Mouse (Mus musculus): Measurements from ENCODE around the gene Lmtk2. TPM values are rescaled to one million over a fixed set of nuclear protein-coding genes. Genes with fewer than 3 reads are reported as not detected.

The Lmtk2 gene
- total and polyA plus RNA-seq, 2 experiments from 2014 or later: 7.4 to 63.9 TPM

DNA sequence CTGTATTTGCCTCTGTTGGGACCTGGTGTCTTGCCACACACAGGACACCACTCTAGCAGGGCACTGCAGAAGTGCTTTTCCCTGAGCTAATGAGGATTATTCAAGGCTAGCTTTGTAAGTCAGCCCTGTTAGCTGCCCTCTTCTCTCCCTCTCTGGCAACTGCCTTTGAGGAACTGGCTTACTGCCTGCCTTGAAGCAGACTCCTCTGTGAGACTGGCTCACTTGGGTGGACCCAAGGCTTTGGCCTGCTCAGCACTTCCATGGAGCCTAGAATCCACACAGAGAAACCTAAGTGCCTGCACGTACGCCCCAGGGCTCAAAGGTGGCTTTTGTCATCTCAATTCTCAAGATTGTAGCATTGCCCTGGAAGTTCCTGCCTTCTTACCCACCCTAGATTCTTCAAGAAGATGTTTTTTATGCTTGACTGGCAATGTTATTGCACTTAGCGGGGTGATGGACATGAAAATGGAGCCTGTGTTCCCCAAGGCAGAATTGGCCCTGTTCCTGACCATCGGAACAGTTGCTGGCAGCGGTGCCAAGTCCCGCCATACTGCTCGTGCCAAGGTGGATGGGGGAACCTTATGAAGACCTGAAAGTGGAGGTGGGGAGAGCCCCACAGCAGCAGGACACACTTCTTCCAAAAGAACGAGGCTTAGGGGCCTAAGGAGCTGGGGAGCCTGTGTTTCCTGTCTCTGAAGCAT, 69.2 kb downstream of the Lmtk2 start:
- peak; percentile 34 for DNase-seq
- Histone ChIP-seq H3K9me3 (ENCODE audit: low read length) (no peaks in the 10 kb centered on the region), H3K9ac (no peak overlapping the region), H3K4me1 (ENCODE audit: insufficient read depth) (no peaks in the 10 kb centered on the region), H3K36me3 (ENCODE audit: insufficient read depth) (peaks cover 68% of the 10 kb centered on the region), H3K27ac (ENCODE audit: low read depth, low read length) (no peak overlapping the region), H3K4me2 (ENCODE audit: low read depth) (no peak overlapping the region), H3K27me3 (ENCODE audit: insufficient read depth, low read length) (no peaks in the 10 kb centered on the region), H3K4me3 (ENCODE audit: low read depth, low read length) (no peak overlapping the region)
- 58% methylated on average over 8 of the region's 8 CpGs for whole genome bisulfite sequencing
- peak; percentile 55; the same call in 1 of the 2 replicates for ATAC-seq
- TF ChIP-seq CTCF (IDR thresholded peaks at IDR 0.05; ENCODE audit: low read depth): no peak

DNA sequence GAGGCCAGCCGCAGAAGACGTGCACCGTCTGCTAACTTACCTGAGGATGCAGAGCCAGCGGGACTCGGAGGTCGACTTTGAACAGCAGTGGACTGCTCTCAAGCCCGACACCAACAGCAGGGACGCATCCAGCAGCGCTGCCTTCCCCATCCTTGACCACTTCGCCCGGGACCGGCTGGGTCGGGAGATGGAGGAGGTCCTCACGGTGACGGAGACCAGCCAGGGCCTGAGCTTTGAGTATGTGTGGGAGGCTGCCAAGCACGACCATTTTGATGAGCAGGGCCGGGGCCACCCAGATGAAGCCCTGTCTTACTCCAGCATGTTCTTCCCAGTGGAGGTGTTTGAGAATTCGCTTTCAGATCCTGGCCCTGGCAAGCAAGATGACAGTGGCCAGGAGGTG, 73.4 kb downstream of the Lmtk2 start:
- Histone ChIP-seq H3K9me3 (ENCODE audit: low read length) (no peaks in the 10 kb centered on the region), H3K27ac (ENCODE audit: low read depth, low read length) (no peak overlapping the region), H3K9ac (no peak overlapping the region), H3K4me3 (ENCODE audit: low read depth, low read length) (no peak overlapping the region), H3K27me3 (ENCODE audit: insufficient read depth, low read length) (no peaks in the 10 kb centered on the region), H3K36me3 (ENCODE audit: insufficient read depth) (peaks cover 68% of the 10 kb centered on the region), H3K4me1 (ENCODE audit: insufficient read depth) (no peaks in the 10 kb centered on the region), H3K4me2 (ENCODE audit: low read depth) (no peak overlapping the region)
- ATAC-seq (no peak), DNase-seq (no peak)
- 97% methylated on average over 18 of the region's 18 CpGs for WGBS
- TF ChIP-seq CTCF (IDR thresholded peaks at IDR 0.05; ENCODE audit: low read depth): no peak

DNA sequence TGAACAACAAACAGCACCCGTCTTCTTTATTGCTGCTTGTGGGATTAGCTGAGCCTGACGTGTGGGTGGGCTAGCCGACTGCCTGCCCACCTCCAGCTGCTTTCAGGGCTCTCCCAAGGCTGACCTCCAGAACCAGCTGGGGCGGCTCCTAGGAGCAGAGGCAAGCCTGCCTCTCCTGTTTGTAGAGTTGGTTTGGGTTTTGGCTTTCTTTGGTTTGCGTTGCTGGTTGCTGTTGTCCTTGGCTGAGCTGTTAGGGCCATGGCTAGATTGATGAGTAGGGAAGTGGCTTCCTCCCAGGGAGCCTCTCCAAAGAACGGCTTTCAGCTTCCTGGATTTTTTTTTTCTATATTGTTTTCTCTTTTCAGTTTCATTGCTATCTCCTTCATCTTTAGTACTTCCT, 78.0 kb downstream of the Lmtk2 start:
- H3K4me3 ChIP-seq (ENCODE audit: low read depth, low read length): no peak overlapping the region
- TF ChIP-seq CTCF (IDR thresholded peaks at IDR 0.05; ENCODE audit: low read depth): no peak

DNA sequence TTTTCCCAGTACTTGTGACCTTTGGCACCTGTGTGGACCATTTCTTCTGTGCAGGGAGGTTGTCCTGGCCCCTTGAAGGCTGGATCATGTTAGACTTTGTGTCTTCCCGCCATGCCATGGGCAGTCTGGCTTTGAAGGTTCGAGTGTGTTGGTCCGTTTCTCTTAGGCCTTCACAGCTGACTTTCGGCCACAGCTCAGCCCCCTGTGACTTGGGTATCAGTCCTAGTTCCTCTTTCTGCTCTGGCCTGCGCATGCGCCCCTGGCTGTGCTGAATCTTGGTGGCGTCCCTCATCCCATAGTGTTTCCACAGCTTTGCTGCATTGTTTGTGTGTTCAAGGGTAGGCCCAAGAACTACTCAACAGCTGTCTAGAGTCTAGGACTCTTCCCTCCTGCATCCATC, 81.0 kb downstream of the Lmtk2 start:
- Histone ChIP-seq H3K9me3 (ENCODE audit: low read length) (no peaks in the 10 kb centered on the region), H3K27ac (ENCODE audit: low read depth, low read length) (no peak overlapping the region), H3K36me3 (ENCODE audit: insufficient read depth) (peaks cover 51% of the 10 kb centered on the region), H3K4me1 (ENCODE audit: insufficient read depth) (no peaks in the 10 kb centered on the region), H3K4me2 (ENCODE audit: low read depth) (no peak overlapping the region), H3K27me3 (ENCODE audit: insufficient read depth, low read length) (no peaks in the 10 kb centered on the region), H3K9ac (no peak overlapping the region), H3K4me3 (ENCODE audit: low read depth, low read length) (no peak overlapping the region)
- ATAC-seq (no peak), DNase-seq (no peak)
- 96% methylated on average over 7 of the region's 7 CpGs for WGBS
- TF ChIP-seq CTCF (IDR thresholded peaks at IDR 0.05; ENCODE audit: low read depth): no peak

More for the DNA sequence above, 78.0 kb downstream of the Lmtk2 start:
- Histone ChIP-seq H3K36me3 (ENCODE audit: insufficient read depth) (peaks cover 57% of the 10 kb centered on the region), H3K27me3 (ENCODE audit: insufficient read depth, low read length) (no peaks in the 10 kb centered on the region), H3K9ac (no peak overlapping the region), H3K27ac (ENCODE audit: low read depth, low read length) (no peak overlapping the region), H3K4me1 (ENCODE audit: insufficient read depth) (no peaks in the 10 kb centered on the region), H3K9me3 (ENCODE audit: low read length) (no peaks in the 10 kb centered on the region), H3K4me2 (ENCODE audit: low read depth) (no peak overlapping the region)
- ATAC-seq (no peak), DNase-seq (no peak)
- 76% methylated on average over 6 of the region's 6 CpGs for WGBS

DNA sequence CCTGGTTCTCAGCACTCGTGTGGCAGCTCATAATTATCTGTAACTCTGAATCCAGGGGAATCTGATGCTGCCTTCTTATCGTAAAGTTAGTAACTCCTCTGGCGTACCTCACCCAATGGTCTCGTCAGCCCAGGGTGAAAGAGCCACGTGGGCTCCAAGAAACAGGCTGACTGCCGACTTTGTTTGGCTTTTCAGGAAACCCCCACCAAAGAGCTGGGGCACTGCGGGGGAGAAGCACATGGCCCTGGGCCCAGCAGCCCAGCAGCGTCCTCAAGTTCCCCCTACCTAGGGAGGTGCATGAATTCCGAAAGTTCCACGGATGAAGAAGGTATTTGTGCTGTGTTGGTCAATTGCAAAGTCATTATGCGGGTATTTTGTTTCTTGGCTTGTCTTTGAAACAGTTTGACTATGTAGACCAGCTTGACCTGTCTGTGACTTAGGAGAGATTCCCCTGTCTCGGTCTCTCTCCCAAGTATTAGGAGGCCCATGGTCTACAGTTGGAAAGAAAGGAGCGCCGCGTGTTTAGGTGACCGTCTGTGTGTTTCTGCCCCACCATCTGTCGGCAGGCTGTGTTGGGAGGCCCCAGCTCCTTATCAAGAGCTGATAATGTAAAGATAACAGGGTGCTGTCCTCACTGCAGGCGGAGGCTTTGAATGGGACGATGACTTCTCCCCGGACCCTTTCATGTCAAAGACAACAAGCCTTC, 82.5 kb downstream of the Lmtk2 start:
- Histone ChIP-seq H3K9ac (no peak overlapping the region), H3K36me3 (ENCODE audit: insufficient read depth) (peaks cover 54% of the 10 kb centered on the region), H3K27me3 (ENCODE audit: insufficient read depth, low read length) (no peaks in the 10 kb centered on the region), H3K4me2 (ENCODE audit: low read depth) (no peak overlapping the region), H3K27ac (ENCODE audit: low read depth, low read length) (no peak overlapping the region), H3K9me3 (ENCODE audit: low read length) (no peaks in the 10 kb centered on the region), H3K4me3 (ENCODE audit: low read depth, low read length) (no peak overlapping the region), H3K4me1 (ENCODE audit: insufficient read depth) (no peaks in the 10 kb centered on the region)
- ATAC-seq (no peak), DNase-seq (no peak)
- no peak for TF ChIP-seq CTCF (IDR thresholded peaks at IDR 0.05; ENCODE audit: low read depth)
- 85% methylated on average over 20 of the region's 20 CpGs for WGBS

DNA sequence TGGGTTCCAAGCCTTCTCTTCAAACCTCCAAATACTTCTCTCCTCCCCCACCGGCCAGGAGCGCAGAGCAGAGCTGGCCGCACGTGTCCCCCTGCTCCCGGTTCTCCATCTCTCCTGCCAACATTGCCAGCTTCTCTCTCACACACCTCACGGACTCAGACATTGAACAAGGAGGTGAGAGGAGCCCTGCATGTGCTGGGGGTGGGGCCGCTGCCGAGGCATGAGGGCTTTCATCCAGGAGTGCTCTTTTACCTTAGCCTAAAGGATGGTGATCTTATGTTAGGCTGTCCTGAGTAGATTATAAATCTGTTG, 83.0 kb downstream of the Lmtk2 start:
- no peaks in the 10 kb centered on the region for H3K4me1 ChIP-seq (ENCODE audit: insufficient read depth)
- H3K27ac ChIP-seq (ENCODE audit: low read depth, low read length): no peak overlapping the region
- H3K36me3 ChIP-seq (ENCODE audit: insufficient read depth): peaks cover 56% of the 10 kb centered on the region
- H3K4me3 ChIP-seq (ENCODE audit: low read depth, low read length): no peak overlapping the region
- H3K4me2 ChIP-seq (ENCODE audit: low read depth): no peak overlapping the region
- 86% methylated on average over 8 of the region's 8 CpGs for WGBS
- H3K9ac ChIP-seq: no peak overlapping the region
- TF ChIP-seq CTCF (IDR thresholded peaks at IDR 0.05; ENCODE audit: low read depth): no peak
- H3K27me3 ChIP-seq (ENCODE audit: insufficient read depth, low read length): no peaks in the 10 kb centered on the region
- no peak for DNase-seq
- H3K9me3 ChIP-seq (ENCODE audit: low read length): no peaks in the 10 kb centered on the region
- ATAC-seq: no peak

DNA sequence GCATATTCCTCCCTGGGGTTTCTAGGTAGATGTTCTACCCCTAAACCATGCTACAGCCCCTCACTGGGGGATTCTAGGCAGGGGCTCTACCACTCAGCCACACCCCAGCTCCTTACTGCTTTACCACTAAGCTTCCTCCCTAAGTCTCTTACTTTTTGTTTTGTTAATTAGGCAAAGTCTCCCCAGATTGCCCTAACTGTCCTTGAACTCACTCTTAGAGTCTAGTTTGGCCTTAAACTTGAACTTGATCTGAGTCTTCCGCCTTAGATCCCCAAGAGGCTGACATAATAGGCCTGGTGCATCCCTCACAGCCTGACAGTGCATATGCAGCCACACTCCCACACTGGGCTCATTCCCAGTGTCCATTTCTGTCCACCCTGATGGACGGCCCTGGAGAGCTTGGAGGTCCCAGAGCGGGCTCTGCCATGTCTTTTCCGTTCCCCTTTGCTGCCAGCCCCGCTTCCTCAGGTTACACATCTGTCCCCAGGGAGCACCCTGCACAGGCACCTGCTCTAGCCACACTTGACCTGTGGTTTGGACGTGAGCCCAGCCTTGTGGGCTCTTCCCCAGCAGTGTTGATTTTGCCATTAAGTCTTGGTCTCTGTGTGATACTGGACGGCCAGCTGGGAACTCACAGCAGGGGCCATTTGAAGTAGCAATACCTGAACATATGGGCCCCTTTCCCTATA, 83.6 kb downstream of the Lmtk2 start:
- ATAC-seq (no peak), DNase-seq (no peak)
- no peak for TF ChIP-seq CTCF (IDR thresholded peaks at IDR 0.05; ENCODE audit: low read depth)
- H3K4me3 ChIP-seq (ENCODE audit: low read depth, low read length): no peak overlapping the region
- no peak overlapping the region for H3K9ac ChIP-seq
- no peak overlapping the region for H3K27ac ChIP-seq (ENCODE audit: low read depth, low read length)
- no peaks in the 10 kb centered on the region for H3K9me3 ChIP-seq (ENCODE audit: low read length)
- H3K4me1 ChIP-seq (ENCODE audit: insufficient read depth): no peaks in the 10 kb centered on the region
- H3K36me3 ChIP-seq (ENCODE audit: insufficient read depth): peaks cover 56% of the 10 kb centered on the region
- no peaks in the 10 kb centered on the region for H3K27me3 ChIP-seq (ENCODE audit: insufficient read depth, low read length)
- WGBS: 88% methylated on average over 7 of the region's 7 CpGs
- H3K4me2 ChIP-seq (ENCODE audit: low read depth): no peak overlapping the region
